Mouse (Mus musculus) hindbrain, embryonic 11.5 days (tissue): ENCODE measurements around the gene Sumo1. TPM values are rescaled to one million over a fixed set of nuclear protein-coding genes. Genes with fewer than 3 reads are reported as not detected.

Experiments
- ATAC-seq: fragments of 200-750 bp; cut with Nextera tagmentation; 2 replicates; pipeline ENCODE4 v1.8.0; 2017; ENCODE audit warnings: mild to moderate bottlenecking, moderate TSS enrichment, moderate library complexity; ENCODE audit not compliant: low FRiP score
- DNase-seq: peaks from one replicate; pipeline ENCODE4 v3.0.0-alpha.2; 2015; ENCODE audit warnings: low spot score
- H3K27ac ChIP-seq: fragments of 300-500 bp; sonication (generic); 2 replicates; pipeline ENCODE4 v1.5.1; 2014; ENCODE audit warnings: mild to moderate bottlenecking, low read depth, low read length
- H3K27me3 ChIP-seq: fragments of 300-500 bp; sonication (generic); 2 replicates; pipeline ENCODE4 v1.6.1; 2014; ENCODE audit warnings: mild to moderate bottlenecking, low read length, moderate library complexity, mixed read lengths; ENCODE audit not compliant: control insufficient read depth, insufficient read depth
- H3K36me3 ChIP-seq: fragments of 300-500 bp; sonication (generic); 2 replicates; pipeline ENCODE4 v1.6.1; 2014; ENCODE audit warnings: mild to moderate bottlenecking, low read length, moderate library complexity, mixed read lengths; ENCODE audit not compliant: control insufficient read depth, insufficient read depth
- H3K4me1 ChIP-seq: fragments of 300-500 bp; sonication (generic); replicated peaks from 2 replicates; pipeline ENCODE4 v1.6.1; 2014; ENCODE audit warnings: low read length, mixed read lengths; ENCODE audit not compliant: control insufficient read depth, insufficient read depth
- H3K4me2 ChIP-seq: fragments of 300-500 bp; sonication (generic); replicated peaks from 2 replicates; pipeline ENCODE4 v1.6.1; 2014; ENCODE audit warnings: mild to moderate bottlenecking, low read depth, low read length
- H3K4me3 ChIP-seq: fragments of 300-500 bp; sonication (generic); 2 replicates; pipeline ENCODE4 v1.5.1; 2014; ENCODE audit warnings: low read depth, low read length
- H3K9ac ChIP-seq: fragments of 300-500 bp; sonication (generic); 2 replicates; pipeline ENCODE4 v1.6.1; 2014; ENCODE audit warnings: low read depth, low read length
- H3K9me3 ChIP-seq: fragments of 300-500 bp; sonication (generic); 2 replicates; pipeline ENCODE4 v1.6.1; 2016; ENCODE audit warnings: low read length; ENCODE audit not compliant: control insufficient read depth
- WGBS: fragments of 180-500 bp; shearing (Covaris S2); extraction: QIAGEN DNeasy Blood & Tissue Kit; methylation state at CpG from one replicate; pipeline ENCODE4 v1.1.7; 2014; 5-methylcytosine and 5-hydroxymethylcytosine counted together
- polyA plus RNA-seq: library from polyadenylated mRNA; unstranded; fragments of >200 nt; fragmentation: Nextera tagmentation; extraction: Ambion mirVana; gene quantifications from 2 replicates; pipeline ENCODE4 v1.2.1, GENCODE M21; 2014

The Sumo1 gene
- polyA plus RNA-seq, 1 experiment from 2014 or later = 571 TPM

GRCm38 (mm10) chr1:59625410-59625809 is 45.2 kb downstream of the Sumo1 start:
- Histone ChIP-seq H3K4me2 (no peak overlapping the region), H3K9me3 (no peaks in the 10 kb centered on the region), H3K4me3 (no peak overlapping the region), H3K9ac (no peak overlapping the region), H3K4me1 (no peaks in the 10 kb centered on the region), H3K27me3 (no peaks in the 10 kb centered on the region), H3K36me3 (no peaks in the 10 kb centered on the region), H3K27ac (no peak overlapping the region)
- 95% methylated on average over 5 of the region's 5 CpGs for WGBS
- ATAC-seq (no peak), DNase-seq (no peak)

- H3K4me3 ChIP-seq = no peak overlapping the region
- H3K27me3 ChIP-seq = no peaks in the 10 kb centered on the region
- ATAC-seq (peak; percentile 78), DNase-seq (peak; percentile 92)
- H3K4me1 ChIP-seq = no peaks in the 10 kb centered on the region
- 32% methylated on average over 5 of the region's 5 CpGs for WGBS
- no peak overlapping the region for H3K4me2 ChIP-seq
- H3K9ac ChIP-seq = no peak overlapping the region
- H3K36me3 ChIP-seq = no peaks in the 10 kb centered on the region
- H3K27ac ChIP-seq = no peak overlapping the region
- no peaks in the 10 kb centered on the region for H3K9me3 ChIP-seq
Measured at GRCm38 (mm10) chr1:59623325-59624017, 47.2 kb downstream of the Sumo1 start.

GRCm38 (mm10) chr1:59619201-59619600 is 51.4 kb downstream of the Sumo1 start:
- ATAC-seq (no peak), DNase-seq (no peak)
- Histone ChIP-seq H3K4me2 (no peak overlapping the region), H3K4me3 (no peak overlapping the region), H3K27ac (no peak overlapping the region), H3K36me3 (no peaks in the 10 kb centered on the region), H3K27me3 (no peaks in the 10 kb centered on the region), H3K9me3 (no peaks in the 10 kb centered on the region), H3K4me1 (no peaks in the 10 kb centered on the region), H3K9ac (no peak overlapping the region)
- WGBS = 95% methylated on average over 10 of the region's 10 CpGs

GRCm38 (mm10) chr1:59615021-59615420 is 55.6 kb downstream of the Sumo1 start:
- no peak overlapping the region for H3K4me2 ChIP-seq
- no peak overlapping the region for H3K9ac ChIP-seq
- H3K4me1 ChIP-seq = no peaks in the 10 kb centered on the region
- 86% methylated on average over 2 of the region's 2 CpGs for WGBS
- H3K27ac ChIP-seq = no peak overlapping the region
- no peaks in the 10 kb centered on the region for H3K9me3 ChIP-seq
- ATAC-seq (no peak), DNase-seq (no peak)
- no peaks in the 10 kb centered on the region for H3K27me3 ChIP-seq
- H3K36me3 ChIP-seq = no peaks in the 10 kb centered on the region
- H3K4me3 ChIP-seq = no peak overlapping the region

- H3K4me3 ChIP-seq = no peak overlapping the region
- 49% methylated on average over 6 of the region's 6 CpGs for WGBS
- H3K4me1 ChIP-seq = no peaks in the 10 kb centered on the region
- no peaks in the 10 kb centered on the region for H3K9me3 ChIP-seq
- ATAC-seq = no peak
- no peak overlapping the region for H3K4me2 ChIP-seq
- no peaks in the 10 kb centered on the region for H3K27me3 ChIP-seq
- no peak overlapping the region for H3K9ac ChIP-seq
- no peaks in the 10 kb centered on the region for H3K36me3 ChIP-seq
- DNase-seq = peak; percentile 71
- no peak overlapping the region for H3K27ac ChIP-seq
Measured at GRCm38 (mm10) chr1:59613795-59614194, 56.8 kb downstream of the Sumo1 start.

- H3K9me3 ChIP-seq = no peaks in the 10 kb centered on the region
- no peaks in the 10 kb centered on the region for H3K36me3 ChIP-seq
- WGBS = 93% methylated on average over 3 of the region's 3 CpGs
- DNase-seq = no peak
- no peak overlapping the region for H3K4me3 ChIP-seq
- H3K27me3 ChIP-seq = no peaks in the 10 kb centered on the region
- H3K27ac ChIP-seq = no peak overlapping the region
- H3K4me2 ChIP-seq = no peak overlapping the region
- no peaks in the 10 kb centered on the region for H3K4me1 ChIP-seq
- no peak for ATAC-seq
- H3K9ac ChIP-seq = no peak overlapping the region
Measured at GRCm38 (mm10) chr1:59610929-59611328, 59.7 kb downstream of the Sumo1 start.

- Histone ChIP-seq H3K4me3 (no peak overlapping the region), H3K27me3 (no peaks in the 10 kb centered on the region), H3K9ac (no peak overlapping the region), H3K4me1 (no peaks in the 10 kb centered on the region), H3K36me3 (no peaks in the 10 kb centered on the region), H3K9me3 (no peaks in the 10 kb centered on the region), H3K4me2 (no peak overlapping the region), H3K27ac (no peak overlapping the region)
- DNase-seq (no peak), ATAC-seq (no peak)
- WGBS = 89% methylated on average over 10 of the region's 10 CpGs
Measured at GRCm38 (mm10) chr1:59609896-59610295, 60.7 kb downstream of the Sumo1 start.

GRCm38 (mm10) chr1:59609458-59609857 is 61.2 kb downstream of the Sumo1 start:
- no peak for ATAC-seq

GRCm38 (mm10) chr1:59608920-59609319 is 61.7 kb downstream of the Sumo1 start:
- H3K4me2 ChIP-seq = no peak overlapping the region
- no peak overlapping the region for H3K4me3 ChIP-seq
- no peak for ATAC-seq
- H3K36me3 ChIP-seq = no peaks in the 10 kb centered on the region
- H3K9ac ChIP-seq = no peak overlapping the region
- DNase-seq = no peak
- WGBS = 62% methylated on average over 5 of the region's 5 CpGs
- H3K9me3 ChIP-seq = no peaks in the 10 kb centered on the region
- no peaks in the 10 kb centered on the region for H3K4me1 ChIP-seq
- no peak overlapping the region for H3K27ac ChIP-seq
- H3K27me3 ChIP-seq = no peaks in the 10 kb centered on the region

More at GRCm38 (mm10) chr1:59609458-59609857, 61.2 kb downstream of the Sumo1 start:
- H3K4me2 ChIP-seq = no peak overlapping the region
- no peaks in the 10 kb centered on the region for H3K27me3 ChIP-seq
- no peak overlapping the region for H3K27ac ChIP-seq
- no peaks in the 10 kb centered on the region for H3K4me1 ChIP-seq
- H3K9me3 ChIP-seq = no peaks in the 10 kb centered on the region
- no peak overlapping the region for H3K9ac ChIP-seq
- H3K4me3 ChIP-seq = no peak overlapping the region
- no peak for DNase-seq
- WGBS = 78% methylated on average over 4 of the region's 4 CpGs
- no peaks in the 10 kb centered on the region for H3K36me3 ChIP-seq
